ENCODE assay signal across 8 mouse cellular contexts in the genomic region with DNA sequence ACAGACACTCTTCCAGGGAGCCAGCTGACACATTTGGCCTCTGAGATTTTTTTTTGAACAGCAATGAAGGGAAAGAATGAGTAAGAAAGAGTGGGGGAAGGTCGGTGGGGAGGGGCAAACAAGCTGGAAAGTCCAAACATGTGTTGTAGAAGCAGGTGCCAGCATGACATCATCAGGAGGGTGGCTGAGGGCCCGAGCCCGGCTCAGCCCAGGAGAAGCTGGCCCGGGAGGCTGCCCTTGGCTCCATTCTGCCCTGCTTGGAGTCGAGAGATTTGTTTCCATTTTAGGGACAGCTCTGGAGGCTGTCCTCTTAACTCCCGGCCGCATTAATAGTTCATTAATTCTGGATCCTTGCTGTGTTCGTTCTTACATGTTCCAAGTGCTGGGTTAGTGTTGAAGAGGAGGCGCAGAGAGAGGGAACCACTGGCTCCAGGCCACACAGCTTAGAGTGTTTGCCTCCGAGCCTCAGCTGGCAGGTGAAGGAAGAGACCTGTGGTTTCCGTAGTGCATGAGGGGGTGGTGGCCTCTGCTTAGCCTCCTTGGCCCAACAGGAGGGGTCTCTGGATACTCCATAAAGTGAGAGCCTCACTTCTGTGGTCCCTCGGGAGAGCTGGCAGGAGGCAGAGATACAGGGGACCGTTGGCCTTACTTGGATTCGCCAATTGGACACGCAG.
DNase-seq lines count a peak whose midpoint lies in the region; ATAC-seq and TF ChIP-seq lines count a peak whose summit lies in the region.

No protein-coding gene starts in this region.

- H3K9ac ChIP-seq in kidney, embryonic 16.5 days (replicated peaks; ENCODE audit: low read length) = peak overlapping the region; percentile 13; the same call in 1 of the 2 replicates

- ATAC-seq in kidney, embryonic 16.5 days (ENCODE audit: low FRiP score, low TSS enrichment) = no peak
- no peak for ATAC-seq in granulocyte monocyte progenitor cell, adult 5-6 weeks (replicated peaks; ENCODE audit: poor library complexity, severe bottlenecking)

- no peaks in the 10 kb centered on the region for H3K27me3 ChIP-seq in E14TG2a.4 (ENCODE audit: insufficient read depth, low read length)
- H3K27me3 ChIP-seq in kidney, embryonic 16.5 days (ENCODE audit: insufficient read depth, low read length) = no peaks in the 10 kb centered on the region
- no peaks in the 10 kb centered on the region for H3K27me3 ChIP-seq in small intestine, adult 2 months (ENCODE audit: control insufficient read depth, insufficient read depth, low read length)

- DNase-seq in layer of hippocampus, postnatal 14 days (ENCODE audit: low spot score in 2 of 2) = peak; percentile 55 to 63
- DNase-seq in layer of hippocampus, adult 9-10 months (ENCODE audit: low spot score) = no peak
- DNase-seq in cerebellum, postnatal 14 days = peak; percentile 70 to 72
- DNase-seq in heart, adult 9 months (ENCODE audit: low spot score in 2 of 2) = peak; percentile 80 to 90

- no peak overlapping the region for H3K4me2 ChIP-seq in kidney, embryonic 16.5 days (replicated peaks; ENCODE audit: low read depth, low read length)

- peak overlapping the region; percentile 71 for H3K4me3 ChIP-seq in E14TG2a.4 (replicated peaks; ENCODE audit: low read length)
- H3K4me3 ChIP-seq in kidney, embryonic 16.5 days (ENCODE audit: low read length) = no peak overlapping the region
- no peak overlapping the region for H3K4me3 ChIP-seq in small intestine, adult 2 months (ENCODE audit: low read depth, low read length)

- peaks cover 100% of the 10 kb centered on the region for H3K4me1 ChIP-seq in E14TG2a.4 (replicated peaks; ENCODE audit: low read depth, low read length)
- H3K4me1 ChIP-seq in kidney, embryonic 16.5 days (ENCODE audit: insufficient read depth, low read length) = peaks cover 93% of the 10 kb centered on the region
- peaks cover 63% of the 10 kb centered on the region for H3K4me1 ChIP-seq in small intestine, adult 2 months (ENCODE audit: control insufficient read depth, insufficient read depth, insufficient read length, low read length)

- WGBS in kidney, embryonic 16.5 days = 58% methylated on average over 15 of the region's 15 CpGs
- WGBS in small intestine, adult 2 months = 40% methylated on average over 15 of the region's 15 CpGs

- TF ChIP-seq CTCF in E14TG2a.4 (conservative IDR thresholded peaks at IDR 0.05; ENCODE audit: low read length) = no peak
- no peak for TF ChIP-seq CTCF in small intestine, adult 2 months (IDR thresholded peaks at IDR 0.05; ENCODE audit: extremely low read depth, insufficient read length, insufficient replicate concordance, low read depth, low read length)

- H3K36me3 ChIP-seq in E14TG2a.4 (ENCODE audit: insufficient read depth, low read length) = 0 out of 2 replicates have a peak, but pooled peaks cover 4% of the 10 kb centered on the region
- H3K36me3 ChIP-seq in kidney, embryonic 16.5 days (ENCODE audit: insufficient read depth, low read length) = no peaks in the 10 kb centered on the region
- no peaks in the 10 kb centered on the region for H3K36me3 ChIP-seq in small intestine, adult 2 months (ENCODE audit: control insufficient read depth, insufficient read depth, low read length)

- no peak for TF ChIP-seq POLR2A in small intestine, adult 2 months (IDR thresholded peaks at IDR 0.05; ENCODE audit: low read depth, low read length)

- peak overlapping the region; percentile 90 for H3K27ac ChIP-seq in kidney, embryonic 16.5 days (ENCODE audit: low read length)
- peak overlapping the region; percentile 52 for H3K27ac ChIP-seq in small intestine, adult 2 months (ENCODE audit: insufficient read depth, low read depth, low read length)

- no peaks in the 10 kb centered on the region for H3K9me3 ChIP-seq in E14TG2a.4 (ENCODE audit: low read length)
- H3K9me3 ChIP-seq in kidney, embryonic 16.5 days (ENCODE audit: low read length) = no peaks in the 10 kb centered on the region
